Mouse (Mus musculus) embryo, embryonic 11 days (tissue): ENCODE data around the gene Maats1.

Source experiments
- DNase-seq: peaks from one replicate; pipeline ENCODE4 v3.0.0-alpha.2; 2015

The Maats1 gene

DNA sequence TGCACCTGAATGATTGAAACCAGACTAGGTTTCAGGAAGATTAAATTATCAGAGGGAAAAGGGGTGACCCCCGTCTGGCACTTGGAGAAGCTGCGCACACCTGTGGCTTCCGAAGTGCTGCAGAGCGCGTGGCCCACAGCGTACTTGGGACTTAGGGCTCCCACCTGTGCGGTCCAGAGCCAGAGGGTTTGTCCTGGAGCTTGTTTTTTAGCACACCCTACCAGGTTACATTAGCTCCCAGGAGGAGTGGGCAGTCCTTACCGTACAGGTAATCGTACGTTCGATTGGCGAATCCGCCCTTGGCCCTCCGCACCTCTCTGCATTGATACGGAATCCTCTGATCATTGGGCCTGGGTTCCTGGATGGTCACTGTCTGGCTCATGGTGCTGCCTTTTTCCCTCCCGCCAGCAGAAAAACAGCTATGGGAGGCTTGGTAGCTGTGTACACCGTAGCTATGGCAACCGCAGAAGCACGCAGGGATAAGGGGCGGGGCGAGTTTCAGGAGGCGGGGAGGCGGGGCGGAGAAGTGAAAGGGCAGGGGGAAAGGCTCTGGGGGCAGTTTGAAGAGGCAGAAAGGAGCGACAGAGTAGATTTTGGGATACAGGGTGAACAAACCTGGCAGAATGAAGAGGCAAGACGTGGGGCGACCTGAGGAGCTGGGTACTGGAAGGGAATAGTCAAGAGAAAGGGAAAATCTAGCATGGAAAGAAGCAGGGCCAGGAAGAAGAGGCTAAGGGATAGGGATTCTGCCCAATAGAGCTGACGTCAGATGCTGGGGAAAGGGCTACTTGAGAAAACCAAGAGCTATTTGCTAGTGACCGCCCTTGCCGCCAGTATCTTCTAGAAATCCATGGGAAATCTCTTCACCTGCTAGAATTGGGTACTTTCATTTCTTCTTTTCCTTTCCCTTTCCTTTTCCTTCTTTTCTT is at the start of gene Maats1:
Gene Maats1 (minus strand): TSS at position 748 of the 929 bp plus-strand sequence.
- peak; percentile 93 for DNase-seq

DNA sequence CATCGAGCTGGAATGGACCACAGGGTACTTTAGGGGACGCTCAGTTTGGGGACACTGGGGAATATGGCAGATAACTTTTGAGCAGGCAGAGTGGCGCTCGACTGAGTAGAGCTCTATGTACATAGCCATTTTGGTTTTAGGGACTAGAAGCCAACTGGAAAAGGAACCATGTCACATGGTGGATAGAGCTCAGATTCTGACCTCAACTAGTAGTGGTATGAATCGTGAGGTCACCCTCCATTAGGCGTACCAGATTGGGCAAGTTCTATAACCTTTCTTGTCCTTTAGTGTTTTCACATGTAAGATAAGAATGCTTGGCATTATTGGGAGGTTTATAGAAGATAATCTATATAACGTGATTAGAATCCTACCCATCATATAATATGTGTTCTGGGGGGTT is 48.4 kb upstream of the Maats1 start:
- no peak for DNase-seq

DNA sequence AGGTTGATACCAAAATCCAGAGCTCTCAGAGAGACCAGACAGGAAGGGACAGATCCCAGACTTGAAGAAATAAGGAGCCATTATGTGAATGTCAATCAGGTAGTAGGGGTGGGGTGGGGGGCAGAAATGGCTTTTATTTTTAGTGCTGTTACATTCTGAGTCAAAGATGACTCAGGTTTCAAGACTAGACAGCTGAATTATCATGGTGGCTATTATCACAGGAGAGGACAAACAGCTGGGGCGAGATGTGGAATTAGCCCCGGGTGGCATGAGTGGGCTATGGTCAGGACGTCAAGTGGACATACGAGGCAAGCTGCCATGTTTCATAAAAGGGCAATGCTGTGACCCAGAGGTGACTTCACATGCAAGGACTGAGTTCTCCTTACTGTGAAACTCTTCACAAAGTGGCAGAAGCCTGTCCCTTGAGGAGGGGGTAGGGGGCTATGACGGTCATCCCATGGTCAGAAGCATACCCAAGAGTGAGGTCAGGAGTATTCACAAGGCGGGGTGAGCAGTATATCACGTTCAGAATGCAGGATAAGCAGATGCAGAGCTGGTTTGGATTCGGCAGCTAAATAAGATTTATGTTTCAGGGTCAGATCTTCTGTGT is 47.4 kb upstream of the Maats1 start:
- no peak for DNase-seq

DNA sequence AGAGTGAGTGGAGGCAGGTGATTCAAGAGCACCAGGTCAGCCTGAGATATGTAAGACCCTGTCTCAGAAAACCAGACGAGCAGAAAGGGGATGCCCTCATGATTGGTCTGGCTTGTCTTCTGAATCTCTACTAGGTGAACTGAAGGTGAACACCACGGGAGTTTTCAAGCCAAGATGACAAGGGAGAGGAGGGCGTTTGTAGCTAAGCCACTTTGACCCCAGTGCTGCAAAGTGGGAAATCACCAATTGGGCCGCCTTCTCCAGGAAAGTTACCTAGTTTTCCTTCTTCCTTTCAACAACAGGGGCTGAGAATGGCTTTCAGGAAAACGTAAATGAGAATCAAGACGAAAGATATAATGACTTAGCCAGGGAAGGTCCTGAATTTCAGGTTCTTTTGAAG is 46.8 kb upstream of the Maats1 start:
- no peak for DNase-seq

DNA sequence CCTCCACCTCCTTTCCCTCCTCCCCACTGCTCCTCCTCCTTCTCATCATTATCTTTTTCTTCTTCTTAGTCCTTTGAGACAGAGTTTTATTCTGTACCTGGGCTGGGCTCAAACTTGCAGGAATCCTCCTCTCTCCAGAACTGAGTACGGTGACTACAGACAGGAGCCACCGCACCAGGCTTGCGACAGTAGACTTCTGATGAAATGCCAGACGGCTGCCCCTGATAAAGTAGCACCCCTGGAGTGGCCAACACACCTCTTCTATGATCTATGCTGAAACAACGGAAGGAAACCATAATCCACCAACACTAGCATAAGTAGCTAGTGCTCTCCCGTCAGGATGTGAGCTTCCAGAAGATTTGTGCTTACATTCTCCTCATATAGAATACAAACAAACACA is 45.4 kb upstream of the Maats1 start:
- no peak for DNase-seq

DNA sequence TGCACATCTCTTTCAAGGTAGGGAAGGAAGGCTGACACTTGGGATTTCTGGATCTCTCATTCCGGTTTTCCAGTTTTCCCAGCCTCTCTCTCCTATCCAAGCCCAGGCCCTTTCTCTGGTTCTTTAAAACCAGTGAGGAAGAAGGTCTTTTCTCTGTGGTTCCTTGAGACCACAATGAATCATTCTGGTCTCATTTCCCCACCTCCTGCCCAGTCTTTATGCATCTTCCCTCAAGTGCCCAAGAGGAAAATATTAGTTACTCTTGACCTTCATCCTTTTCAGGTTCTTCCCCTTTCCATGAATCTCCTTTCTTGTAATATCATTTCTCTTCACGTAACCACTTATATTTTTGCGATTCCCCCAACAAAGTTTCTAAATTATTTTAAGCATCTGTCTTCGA is 43.8 kb upstream of the Maats1 start:
- no peak for DNase-seq

DNA sequence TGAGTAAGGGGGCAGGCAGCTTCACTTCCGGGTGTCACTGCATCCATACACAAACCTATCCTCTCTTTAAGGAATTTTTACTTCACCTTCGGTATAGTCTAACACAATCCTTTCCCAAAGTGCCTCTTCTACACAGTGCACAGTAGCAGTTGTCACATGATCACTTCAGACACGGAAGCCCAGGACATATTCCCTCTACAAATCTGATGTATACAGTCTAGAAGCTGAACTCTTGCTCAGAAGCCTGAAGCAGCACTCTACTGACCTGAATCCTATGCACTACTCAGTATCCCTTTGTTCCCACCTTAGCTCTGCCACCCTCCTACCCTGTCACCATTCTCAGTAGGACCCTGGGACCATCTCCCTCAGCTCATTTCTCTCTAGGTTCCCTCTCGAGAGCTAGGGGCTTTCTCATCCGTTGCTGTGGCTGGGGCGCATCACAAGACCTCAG is 43.3 kb upstream of the Maats1 start:
- DNase-seq: no peak

DNA sequence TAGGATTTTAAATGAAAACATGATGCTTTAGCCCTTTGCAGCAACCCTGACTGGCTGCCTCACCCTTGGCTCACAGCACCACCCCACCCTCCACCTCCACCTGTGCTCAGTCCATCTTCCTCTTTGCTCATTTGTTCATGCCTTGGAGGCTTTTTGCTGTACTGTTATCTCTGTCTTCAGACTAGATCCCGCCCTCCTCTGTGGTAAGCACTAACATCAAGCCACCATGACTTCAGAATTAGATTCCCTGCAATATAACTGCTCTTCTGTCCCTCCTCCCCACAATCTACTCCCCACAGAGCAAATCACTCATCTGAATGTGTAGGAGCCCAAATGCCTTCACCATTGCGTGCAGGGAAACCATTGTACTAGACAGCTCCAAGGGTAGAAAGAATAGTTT is 41.7 kb upstream of the Maats1 start:
- DNase-seq: no peak

DNA sequence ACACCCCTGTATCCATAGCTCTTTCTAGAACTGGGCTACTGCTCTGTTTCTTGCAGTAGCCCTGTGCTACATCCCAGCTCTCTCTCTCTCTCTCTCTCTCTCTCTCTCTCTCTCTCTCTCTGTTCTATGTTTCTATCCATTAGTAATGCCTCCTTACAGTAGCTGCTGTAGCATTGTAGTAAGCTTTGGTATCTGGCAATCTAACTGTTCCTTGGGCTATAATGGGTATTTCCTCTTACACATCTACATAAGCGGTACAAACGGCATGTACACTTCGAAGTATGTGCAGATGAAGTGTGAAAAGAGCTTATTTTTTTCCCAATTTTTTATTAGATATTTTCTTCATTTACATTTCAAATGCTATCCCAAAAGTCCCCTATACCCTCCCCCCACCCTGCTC is 38.0 kb upstream of the Maats1 start:
- no peak for DNase-seq

DNA sequence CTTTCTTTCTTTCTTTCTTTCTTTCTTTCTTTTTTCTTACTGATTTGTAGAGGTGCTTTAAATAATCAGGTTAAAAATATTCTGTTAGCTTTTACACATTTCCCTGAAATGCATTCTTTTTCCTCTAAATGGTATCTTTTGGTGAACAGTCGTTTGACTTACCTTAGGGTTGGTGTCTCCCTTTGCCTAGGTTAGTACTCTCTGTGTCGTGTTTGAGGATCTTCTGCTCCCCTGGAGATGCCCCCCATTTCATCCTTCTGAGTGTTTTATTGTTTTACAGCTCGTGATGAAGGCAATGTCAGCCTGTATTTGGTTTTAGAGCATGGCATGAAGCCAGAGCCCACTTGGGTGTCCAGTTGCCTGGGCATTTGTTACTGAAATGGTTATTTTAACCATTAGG is 37.5 kb upstream of the Maats1 start:
- DNase-seq: no peak

DNA sequence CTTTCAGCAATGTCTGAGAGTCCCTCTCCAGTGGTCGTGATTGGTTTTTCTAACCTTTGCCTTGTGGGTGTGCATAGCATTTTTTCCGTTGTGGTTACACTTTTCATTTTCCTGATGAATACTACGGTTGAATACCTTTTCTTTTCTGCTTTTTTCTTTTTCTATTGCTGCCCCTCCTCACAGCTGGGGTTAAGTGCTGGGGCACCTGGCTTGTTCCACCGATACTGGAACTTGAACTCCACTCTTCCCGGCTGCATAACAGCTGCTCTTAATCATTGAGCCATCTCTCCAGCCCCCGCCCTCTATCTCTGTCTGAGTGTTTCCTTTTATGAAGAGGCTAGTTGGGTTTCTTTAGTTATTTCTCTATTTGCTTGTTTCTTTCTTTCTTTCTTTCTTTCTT is 37.1 kb upstream of the Maats1 start:
- no peak for DNase-seq

DNA sequence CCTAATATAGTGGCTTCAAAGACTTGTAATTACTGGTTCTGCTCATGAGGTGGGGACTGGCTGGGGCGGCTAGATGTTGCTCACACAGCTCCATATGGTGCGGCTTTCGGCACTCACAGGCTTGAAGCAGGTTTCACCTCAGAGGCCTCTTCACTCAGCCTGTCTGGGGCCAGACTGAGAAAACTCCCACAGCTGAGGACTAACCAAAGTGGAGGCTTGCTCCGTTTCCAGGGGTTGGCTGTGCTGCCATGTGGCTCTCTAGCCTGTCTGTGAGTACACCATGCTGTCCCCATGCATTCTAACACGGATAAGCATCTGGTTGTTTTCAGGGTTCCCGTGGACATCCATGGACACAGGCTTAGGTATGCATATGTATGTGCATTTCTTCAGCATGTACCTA is 36.6 kb upstream of the Maats1 start:
- DNase-seq: no peak

DNA sequence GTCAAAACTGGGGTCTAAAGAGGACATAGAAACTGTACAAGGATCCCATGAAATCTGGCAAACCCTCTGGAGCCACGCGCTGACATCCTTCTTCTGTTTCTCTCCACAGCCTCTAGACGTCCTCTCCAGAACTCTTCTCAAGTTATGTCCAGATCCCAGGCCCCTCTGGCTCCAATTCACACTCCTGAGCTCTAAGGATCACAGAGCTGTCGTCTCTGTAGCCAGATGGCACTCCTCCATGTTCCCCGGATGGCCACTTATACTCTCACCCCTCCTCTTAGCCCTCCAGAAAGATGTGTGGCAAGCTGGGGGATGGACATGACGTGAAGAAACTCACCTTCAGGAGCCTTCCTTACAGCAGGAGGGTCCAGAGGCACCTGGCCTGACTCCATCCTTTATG is 35.6 kb upstream of the Maats1 start:
- no peak for DNase-seq

DNA sequence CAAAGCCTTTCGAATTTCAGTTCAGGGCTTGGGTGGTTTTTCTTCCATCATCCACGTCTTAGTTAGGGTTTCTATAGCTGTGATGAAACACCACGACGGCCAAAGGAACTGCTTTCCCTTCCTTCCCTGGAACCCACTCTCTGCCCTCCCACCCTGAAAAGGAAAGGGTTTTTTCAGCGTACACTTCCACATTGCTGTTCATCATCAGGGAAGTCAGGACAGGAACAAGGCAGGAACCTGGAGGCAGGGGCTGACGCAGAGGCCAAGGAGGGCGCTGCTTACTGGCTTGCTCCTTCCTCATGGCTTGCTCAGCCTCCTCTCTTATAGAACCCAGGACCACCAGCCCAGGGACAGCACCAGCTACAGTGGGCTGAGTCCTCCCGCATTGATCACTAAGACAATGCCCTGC is 34.9 kb upstream of the Maats1 start:
- no peak for DNase-seq

DNA sequence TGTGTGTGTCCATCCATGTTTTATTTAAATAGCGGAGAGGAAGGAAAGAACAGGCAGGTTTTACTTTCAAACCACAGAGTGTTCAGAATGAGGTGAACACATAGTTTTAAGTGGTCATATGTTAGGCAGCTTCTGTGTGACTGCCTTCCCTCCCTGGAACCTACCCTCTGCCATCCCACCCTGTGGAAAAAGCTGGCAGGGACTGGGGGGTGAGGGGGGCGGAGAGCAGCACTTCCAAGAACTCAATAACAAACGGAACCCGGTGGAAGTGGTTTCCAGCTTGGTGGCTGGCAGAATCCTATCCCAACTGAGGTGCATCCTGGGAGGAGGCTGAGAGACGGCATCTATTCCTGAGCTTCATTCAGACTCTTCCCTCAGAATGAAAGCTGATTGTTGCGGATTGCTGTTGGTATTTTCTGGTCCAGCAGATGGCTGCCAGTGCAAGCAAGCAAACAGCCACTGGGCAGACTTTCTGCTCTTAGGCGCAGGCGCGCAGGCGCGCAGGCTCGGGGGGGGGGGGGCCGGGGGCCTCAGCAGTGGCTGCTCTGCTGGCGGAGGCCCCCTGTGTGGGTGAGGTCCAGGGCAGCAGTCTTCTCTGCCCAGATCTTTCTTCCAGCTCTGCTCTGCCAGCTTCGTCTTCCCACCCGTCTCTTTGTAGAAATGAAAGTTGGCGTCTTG is 34.4 kb upstream of the Maats1 start:
- DNase-seq: peak; percentile 68

DNA sequence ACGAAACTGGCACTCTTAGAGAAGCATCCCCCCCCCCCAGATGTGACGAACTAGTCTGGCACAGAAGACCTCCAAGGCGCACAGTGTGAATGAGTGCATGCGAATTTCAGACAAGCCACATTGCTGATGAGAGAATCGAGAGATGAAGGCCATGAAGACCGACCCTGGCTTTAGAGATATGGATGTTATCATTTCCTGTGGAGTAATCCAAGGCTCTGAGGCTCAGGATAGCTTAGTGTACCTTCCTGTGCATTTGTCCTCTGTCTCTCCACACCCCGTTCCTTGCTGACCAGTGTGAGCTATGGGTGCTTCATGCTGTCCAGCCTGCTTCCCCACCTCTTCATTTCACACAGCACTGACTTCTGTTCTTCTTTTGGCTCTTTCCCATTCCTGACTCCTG is 33.2 kb upstream of the Maats1 start:
- no peak for DNase-seq

DNA sequence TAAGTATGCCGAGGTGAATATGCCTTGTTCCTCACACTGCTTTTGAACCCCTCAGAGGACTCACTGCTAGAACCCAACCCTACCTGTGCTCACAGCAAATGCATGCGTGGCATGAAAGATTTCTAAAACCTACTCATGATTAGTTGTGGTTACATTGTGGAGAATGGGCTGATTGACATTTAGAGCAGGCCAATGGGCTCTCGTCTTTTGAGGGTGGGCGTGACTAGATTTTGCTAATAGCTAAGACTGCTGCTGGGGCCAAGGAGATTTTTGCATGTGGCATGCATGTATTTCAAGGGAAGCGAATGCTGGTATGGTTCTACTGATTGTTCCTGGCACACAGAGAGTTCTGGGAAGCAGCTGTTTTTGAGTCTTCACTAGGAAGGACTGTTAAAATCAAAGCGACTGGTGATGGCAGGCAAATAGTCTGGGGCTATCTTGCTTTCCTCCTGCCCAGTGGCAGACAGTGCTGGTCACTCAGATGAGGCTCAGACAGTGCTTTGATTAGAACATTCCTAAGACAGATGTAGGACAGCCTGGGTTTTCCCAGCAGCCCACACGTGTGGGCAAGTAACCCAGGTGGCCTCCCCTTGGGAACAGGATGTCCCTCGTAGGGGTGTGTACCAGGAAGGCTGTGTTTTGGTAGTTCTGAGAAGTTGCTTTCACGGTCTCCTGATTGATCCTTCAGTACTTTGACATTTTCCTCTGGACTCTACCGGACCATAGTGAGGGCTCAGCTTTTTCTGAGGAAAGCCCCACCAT is 32.6 kb upstream of the Maats1 start:
- no peak for DNase-seq

DNA sequence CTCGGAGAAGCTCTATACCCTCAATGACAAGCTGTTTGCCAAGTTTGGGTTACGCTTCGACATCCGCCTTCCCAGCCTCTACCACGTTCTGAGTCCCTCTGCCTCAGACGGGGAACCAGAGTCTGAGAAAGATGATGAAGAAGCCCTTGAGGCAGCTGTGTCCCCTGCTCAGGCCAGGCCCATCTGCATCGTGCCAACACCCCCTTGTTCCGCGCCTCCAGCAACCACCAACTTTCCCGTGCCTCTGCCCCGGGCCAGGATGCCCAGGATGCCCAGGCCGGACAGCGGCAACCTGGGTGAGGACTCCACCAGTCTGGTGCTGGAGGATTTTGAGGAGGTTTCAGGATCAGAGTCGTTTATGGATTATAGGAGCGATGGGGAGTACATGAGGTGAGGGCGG is 32.0 kb upstream of the Maats1 start:
- DNase-seq: no peak

DNA sequence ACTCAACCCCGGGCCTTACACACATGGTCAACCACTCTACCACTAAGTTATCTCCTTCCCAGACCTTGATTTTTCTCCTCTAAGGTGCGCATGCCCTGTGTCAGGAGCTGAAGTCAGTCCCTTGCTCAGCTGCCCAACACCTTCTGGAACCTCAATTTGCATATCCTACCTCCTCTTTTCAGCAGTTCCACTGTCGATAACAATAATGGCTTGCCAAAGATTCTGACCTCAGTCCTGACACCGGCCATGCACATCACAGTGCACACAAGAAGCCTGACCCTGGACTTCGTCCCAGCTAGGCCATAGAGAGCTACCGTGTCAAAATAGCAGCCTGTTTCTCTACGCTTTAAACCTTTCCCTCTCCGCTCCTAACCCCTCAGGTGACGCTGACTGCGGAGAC is 31.5 kb upstream of the Maats1 start:
- no peak for DNase-seq

DNA sequence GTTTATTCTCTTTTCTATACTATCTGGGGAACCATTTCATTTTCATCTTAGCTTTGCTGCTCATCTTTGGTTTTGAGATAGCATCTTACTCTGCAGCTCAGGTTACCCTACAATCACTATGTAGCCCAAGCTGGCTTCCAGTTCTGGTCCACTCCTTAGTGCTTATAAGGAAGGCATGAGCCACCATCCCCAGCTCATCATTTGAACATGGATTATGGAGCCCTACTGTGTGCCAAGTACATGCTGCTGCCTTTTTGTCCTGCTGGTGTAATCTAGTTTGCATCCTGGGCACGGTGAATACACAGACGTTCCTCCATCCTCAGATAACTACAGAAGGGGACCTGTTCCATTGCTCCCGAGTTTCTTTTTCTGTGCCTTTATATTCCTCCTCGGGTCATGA is 30.9 kb upstream of the Maats1 start:
- no peak for DNase-seq

DNA sequence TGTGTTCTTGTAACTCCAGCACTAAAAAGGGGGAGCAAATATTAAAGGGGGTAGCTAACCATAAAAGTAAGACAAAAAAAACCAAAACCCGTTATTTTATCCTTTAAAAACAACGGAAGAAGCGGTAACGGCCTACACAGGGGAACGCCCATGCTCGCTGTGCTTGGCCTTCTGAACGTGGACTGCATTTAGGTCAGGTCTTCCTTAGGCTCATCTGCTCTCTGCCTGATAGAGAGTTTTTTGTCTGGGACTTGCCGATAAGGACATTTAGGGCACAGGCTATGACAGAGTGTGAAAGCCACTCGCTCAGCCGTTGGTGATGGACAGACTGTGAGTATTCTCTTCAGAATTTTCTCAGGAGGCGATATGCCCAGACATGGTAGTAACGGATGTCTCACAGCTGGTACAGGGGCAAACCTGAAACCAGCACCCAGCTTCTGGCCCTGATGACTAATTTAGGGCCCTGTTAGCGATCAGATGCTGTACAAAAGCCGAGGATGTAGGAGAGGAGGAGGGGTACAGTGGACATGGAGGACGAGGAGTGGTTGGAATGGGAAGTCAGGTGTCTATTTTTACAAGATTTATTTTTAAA is 29.9 kb upstream of the Maats1 start:
- DNase-seq: no peak

DNA sequence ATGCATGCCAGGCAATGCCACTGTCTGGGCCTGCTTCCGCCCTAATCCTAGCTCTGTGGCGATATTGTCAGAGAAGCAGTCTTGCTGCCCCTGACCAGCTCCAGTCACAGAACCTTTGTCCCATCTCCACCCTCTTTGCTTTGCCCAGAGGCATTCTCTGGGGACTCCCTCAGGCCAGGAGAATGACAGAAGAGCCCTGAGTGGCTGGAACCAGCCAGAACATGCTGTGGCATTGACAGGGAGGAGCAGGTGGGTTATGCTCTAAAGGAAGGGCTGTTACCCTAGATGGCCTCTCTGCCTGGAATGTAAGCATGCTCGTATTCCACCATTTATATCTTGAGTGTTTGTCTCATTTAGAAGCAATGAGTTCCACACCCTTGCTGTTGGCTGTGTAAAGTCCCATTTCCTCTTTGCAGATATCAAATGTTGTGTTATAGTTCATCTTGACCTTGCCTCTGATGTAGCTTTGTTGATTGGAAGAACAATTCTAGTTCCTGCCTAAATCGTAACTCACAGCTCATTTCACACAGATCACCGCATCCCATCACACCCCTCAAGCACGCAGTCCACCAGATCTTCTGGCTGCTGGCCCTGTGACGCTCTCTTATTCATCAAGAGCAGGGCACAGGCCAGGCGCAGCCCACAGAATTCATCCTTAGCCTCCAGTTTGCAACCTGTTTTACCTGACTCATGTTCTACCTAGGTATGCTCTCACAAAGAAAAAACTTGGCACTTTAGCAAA is 28.9 kb upstream of the Maats1 start:
- no peak for DNase-seq
